Mouse (Mus musculus) left cerebral cortex, postnatal 25 days (tissue): ENCODE data around the gene Kdm2a. TPM values are rescaled to one million over a fixed set of nuclear protein-coding genes. Genes with fewer than 3 reads are reported as not detected.

Source experiments
- DNase-seq, 2 experiments: peaks; one replicate each; pipeline ENCODE4 v3.0.0; 2022; ENCODE audit warnings: low spot score in 2 of 2, mixed read lengths in 1 of 2
- intact Hi-C: fragments of 180-260 bp; cut with DNase I; formaldehyde crosslinking; loops from one replicate; pipeline ENCODE4 v1.15.1; 2025
- total RNA-seq, 2 experiments: library from RNA; stranded (reverse); gene quantifications; 2 replicates each; pipeline ENCODE4 v1.2.3; 2021

Gene Kdm2a
- total RNA-seq, 2 experiments from 2014 or later: 71.5 to 75.1 TPM

DNA sequence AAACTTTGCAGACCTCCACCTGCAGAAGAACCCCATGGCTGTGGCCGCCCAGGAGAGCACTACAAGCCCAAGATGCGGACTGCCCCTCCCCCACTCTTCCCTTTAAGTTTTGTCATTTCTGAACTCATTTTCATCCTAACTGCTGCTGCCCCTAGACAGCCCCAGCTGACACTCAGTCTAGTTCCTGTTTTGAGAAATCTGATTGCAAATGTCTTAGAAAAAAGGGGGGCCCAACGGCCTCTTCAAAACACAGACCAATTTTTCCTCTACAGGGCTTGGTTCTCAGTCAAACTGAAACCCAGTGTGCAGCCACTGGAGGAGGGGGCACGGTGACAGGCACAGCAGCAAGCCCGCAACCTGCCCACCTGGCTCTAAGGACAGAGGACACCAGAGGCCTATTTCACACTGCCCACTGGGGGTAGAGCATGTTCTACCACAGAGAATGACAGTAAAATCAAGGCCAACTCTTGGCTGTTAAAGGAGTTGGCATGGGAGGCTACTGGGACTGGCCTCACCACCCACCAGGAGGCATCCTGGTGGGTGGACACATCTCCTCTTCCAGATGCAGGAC is 93.7 kb downstream of the Kdm2a start:
- DNase-seq: no peak

GRCm38 (mm10) chr19:4303640-4303995 is 94.5 kb downstream of the Kdm2a start:
- intact Hi-C loops: loop anchor here (1.0 to 10.0 kb wide), 2 partner anchors 20 to 289 kb away; partner anchors contain the start of genes Ankrd13d and Ndufv1
- DNase-seq: no peak

More for the DNA sequence above, 93.7 kb downstream of the Kdm2a start:
- intact Hi-C loops: loop anchor here (10.0 kb wide), 1 partner anchor 290 kb away; the partner anchor contains the start of gene Ndufv1

- intact Hi-C loops: loop anchor here (1.0 to 10.0 kb wide), 2 partner anchors 20 to 288 kb away; partner anchors contain the start of genes Ankrd13d and Ndufv1
- peak; percentile 44 to 60 for DNase-seq
These were observed 95.0 kb downstream of the Kdm2a start for GRCm38 (mm10) chr19:4302936-4303639.

GRCm38 (mm10) chr19:4301735-4302651 is 96.1 kb downstream of the Kdm2a start:
- intact Hi-C loops: loop anchor here (10.0 kb wide), 1 partner anchor 287 kb away; the partner anchor contains the start of gene Ndufv1
- peak; percentile 51 to 68 for DNase-seq

DNA sequence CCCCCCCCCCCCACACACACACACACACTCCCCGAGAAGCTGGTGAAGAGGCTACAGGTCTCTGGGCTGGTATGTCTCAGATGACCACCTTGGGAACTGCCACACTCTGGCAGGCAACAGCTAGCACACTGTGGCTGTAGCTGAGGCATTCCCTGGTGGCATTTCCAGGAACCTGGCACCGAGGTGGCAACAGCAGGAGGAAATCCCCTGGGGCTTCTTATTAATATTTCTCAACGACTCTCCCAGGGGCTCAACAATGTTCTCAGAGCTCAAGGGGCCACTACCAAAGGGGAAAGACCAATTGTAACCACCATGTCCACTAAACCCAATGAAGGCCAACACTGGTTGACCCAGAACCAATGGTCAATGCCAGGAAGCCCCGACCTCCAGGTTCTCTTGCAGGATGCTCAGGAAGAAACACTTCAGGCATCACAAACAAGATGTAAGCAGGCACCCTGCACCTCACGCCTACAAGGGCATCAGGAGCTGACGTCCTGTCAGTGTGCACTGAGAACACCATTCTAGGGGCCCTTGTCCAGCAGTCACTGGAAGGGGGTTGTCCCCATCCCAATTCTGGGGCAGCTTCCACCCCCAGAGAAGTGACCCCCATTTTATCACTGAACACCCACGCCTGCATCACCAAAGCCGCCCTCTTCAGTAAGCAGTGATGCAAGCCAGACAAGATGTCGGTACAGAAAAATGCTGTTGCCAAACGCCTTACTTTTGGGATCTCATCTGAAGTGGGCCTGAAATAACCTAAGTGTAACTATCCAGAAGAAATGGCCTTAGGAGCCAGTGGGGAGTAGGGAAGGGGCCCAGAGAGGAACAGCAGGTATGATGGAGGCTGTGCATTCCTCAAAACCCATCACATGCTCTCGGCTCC is 97.0 kb downstream of the Kdm2a start:
- no peak for DNase-seq

GRCm38 (mm10) chr19:4300271-4300704 is 97.8 kb downstream of the Kdm2a start:
- peak in 1 of 2 experiments; percentile 59 for DNase-seq
- intact Hi-C loops: loop anchor here (10.0 kb wide), 1 partner anchor 285 kb away; the partner anchor contains the start of gene Ndufv1

More for the DNA sequence above, 97.0 kb downstream of the Kdm2a start:
- intact Hi-C loops: loop anchor here (10.0 kb wide), 1 partner anchor 286 kb away; the partner anchor contains the start of gene Ndufv1

DNA sequence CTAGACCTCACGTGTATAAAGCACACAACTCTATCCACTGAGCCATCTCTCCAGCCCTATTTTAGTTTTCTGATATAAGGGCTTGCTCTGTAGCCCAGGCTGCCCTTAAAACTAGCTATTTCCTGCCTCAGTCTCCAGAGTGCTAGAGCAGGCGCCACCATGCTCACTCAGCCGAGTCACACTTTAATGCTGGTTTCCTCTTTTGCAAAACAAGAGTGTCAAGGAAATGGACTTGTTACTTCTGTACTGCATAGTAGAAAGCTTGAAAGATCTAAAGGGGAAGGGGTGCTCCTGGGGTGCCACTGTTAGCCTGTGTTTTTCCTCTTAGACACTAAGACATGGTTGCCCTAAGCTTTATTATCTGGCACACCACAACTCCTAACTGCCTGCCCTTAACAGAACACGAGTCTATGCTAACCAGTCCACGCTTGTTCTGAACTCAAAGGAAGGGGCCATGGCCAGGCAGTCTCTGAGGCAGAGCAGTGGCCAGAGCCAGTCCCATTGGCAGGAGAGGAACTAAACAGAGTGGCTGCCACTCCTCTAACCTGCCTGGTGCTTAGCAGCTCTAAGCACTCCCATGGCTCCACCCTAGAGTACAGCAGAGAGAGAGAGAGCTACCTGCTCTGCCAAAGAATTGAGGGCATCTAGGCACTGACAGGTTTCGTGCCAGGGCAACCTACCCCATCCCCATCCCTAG is 98.4 kb downstream of the Kdm2a start:
- intact Hi-C loops: loop anchor here (10.0 kb wide), 1 partner anchor 285 kb away; the partner anchor contains the start of gene Ndufv1
- no peak for DNase-seq

GRCm38 (mm10) chr19:4299126-4299525 is 99.0 kb downstream of the Kdm2a start:
- intact Hi-C loops: no loop called here
- DNase-seq: no peak

DNA sequence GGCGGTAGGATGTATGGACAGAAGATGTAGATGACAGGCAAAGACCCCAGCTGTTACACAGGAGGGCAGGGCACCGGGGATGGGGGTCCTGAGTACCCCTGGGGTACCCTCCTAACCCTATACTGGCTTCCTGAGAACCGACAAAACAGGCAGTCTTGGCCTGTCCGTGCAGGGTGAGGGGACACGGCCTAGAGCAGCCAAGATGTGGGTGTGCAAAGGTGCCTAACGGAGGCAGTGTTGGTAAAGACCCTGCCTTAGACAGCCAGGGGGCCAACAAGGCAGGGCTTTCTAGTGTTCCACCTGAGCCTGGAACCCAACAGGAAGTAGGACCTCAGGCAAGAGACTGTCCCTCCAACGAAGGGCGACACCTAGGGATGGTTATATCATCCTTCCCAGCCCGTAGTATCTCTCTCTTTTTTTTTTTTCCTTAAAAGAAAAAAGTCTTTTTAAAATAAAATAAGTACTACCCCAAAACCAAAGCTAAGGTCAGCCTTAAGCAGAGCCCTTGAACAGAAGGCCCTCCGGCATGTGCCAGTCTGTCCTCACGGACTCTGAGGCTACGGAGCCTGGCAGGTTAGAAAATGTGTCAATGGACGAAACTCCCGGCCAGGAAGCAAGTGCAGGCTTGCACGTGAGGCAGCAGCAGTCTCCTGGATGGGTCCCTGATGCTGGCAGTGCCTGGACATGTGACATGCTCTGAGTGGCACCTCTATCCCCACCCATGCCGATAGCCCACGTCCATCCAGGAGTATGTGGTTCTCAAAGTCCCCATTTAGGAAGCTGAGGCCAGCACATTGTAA is 99.6 kb downstream of the Kdm2a start:
- DNase-seq: no peak
- intact Hi-C loops: no loop called here

GRCm38 (mm10) chr19:4297851-4298250 is 100.2 kb downstream of the Kdm2a start:
- intact Hi-C loops: no loop called here
- no peak for DNase-seq

- intact Hi-C loops: no loop called here
These were observed 101.5 kb downstream of the Kdm2a start for GRCm38 (mm10) chr19:4296611-4297010.

DNA sequence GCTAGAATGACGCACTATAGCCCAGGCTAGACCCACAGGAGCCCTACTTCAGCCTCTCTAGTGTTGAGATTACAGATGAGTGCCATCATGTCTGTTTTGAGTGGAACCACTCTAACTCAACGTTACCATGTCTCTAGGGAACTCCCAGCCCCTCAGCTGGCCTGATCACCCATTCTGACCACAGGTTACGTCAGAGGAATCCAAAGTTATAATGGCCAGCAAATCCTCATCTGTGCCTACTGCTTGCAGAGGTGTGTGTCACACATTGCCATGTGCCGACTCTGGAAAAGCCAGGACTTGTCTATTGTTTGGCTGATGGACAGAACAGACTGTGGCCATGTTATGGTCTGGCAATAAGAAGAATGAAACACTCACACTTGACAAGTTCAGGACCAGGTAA is 102.7 kb downstream of the Kdm2a start:
- no peak for DNase-seq
- intact Hi-C loops: no loop called here

More at GRCm38 (mm10) chr19:4296611-4297010, 101.5 kb downstream of the Kdm2a start:
- no peak for DNase-seq

DNA sequence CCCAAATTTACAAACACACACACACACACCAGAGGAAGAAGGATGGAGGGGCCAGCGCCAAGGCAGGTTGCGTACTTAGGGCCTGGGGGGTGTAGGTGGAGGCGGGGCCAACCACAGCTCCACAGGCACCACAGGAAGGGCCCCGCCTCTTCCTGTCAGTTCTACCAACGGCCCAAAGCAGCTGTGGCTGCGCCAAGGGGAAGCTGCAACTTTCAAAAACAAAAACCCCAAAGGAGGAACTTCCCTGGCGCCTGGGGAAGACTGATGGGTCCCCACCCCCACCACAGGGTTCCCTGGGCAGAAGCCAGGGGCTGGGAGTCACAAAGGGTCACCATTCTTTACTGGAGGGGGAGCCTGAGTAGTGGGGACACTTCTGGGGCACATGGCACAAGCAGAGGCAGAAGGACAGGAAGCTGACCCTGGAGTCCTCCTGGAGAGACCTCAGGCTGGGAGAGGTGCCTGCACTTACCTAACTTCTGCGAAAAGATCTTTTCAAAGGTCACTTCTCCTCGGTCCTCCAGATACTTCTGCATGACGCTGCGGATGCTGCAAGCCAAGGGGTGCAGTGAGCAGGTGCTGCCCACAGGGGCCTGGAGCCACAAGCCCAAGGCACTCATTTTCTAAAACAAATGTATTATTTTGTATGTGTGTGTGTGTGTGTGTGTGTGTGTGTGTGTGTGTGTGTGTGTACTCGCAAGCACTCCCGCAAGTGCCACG is 103.5 kb downstream of the Kdm2a start:
- peak in 1 of 2 experiments; percentile 53 for DNase-seq
- intact Hi-C loops: no loop called here

- intact Hi-C loops: no loop called here
- DNase-seq: no peak
These were observed 106.9 kb downstream of the Kdm2a start for GRCm38 (mm10) chr19:4291161-4291560.

DNA sequence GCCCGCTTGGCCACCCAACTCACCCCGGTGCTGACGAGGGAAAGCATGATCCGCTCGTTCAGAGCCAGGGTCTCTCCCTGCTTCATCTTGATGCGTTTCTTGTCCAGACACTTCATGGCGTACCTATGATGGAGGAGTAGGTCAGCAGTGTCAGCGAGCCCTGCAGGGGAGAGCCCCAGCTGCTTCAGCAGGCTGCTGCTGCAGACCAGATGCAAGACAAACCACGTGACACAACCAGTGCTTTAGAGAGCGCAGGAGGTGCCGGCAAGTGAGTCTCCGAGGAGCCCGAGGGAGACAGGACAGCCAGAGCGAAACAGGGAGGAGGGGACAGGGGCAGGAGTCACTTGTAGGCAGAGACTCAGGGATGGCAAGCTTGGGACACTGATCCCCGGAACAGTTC is 107.3 kb downstream of the Kdm2a start:
- no peak for DNase-seq
- intact Hi-C loops: no loop called here

- no peak for DNase-seq
- intact Hi-C loops: loop anchor here (1.0 to 2.0 kb wide), 3 partner anchors 14 to 25 kb away; partner anchors contain the start of gene Ssh3
These were observed 114.4 kb downstream of the Kdm2a start for GRCm38 (mm10) chr19:4283653-4284052.
